Mouse (Mus musculus): ENCODE measurements around the gene Pabpn1l.

DNA sequence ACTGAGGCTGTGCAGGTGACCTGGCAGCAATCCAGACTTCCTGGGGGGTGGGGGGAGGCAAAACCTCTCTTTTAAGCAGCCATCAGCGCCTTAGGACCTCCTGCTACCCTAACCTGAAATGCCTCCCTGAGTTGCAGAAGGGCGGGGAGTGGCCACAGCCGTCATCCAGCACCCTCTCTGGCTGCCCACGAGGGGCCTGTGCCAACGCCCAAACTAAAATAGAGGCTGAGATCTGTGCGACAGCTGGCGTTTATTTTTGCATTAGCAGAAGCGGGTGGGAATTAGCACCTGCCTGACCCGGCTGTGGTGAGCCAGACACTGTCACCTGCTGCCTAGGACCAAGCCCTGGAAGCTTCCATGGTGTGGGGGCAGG is 14.2 kb upstream of the Pabpn1l start:
- TF ChIP-seq NANOG (IDR thresholded peaks at IDR 0.05; ENCODE audit: borderline replicate concordance, low read length) (no peak), CTCF (conservative IDR thresholded peaks at IDR 0.05; ENCODE audit: low read length) (no peak), POU5F1 (IDR thresholded peaks at IDR 0.05; ENCODE audit: borderline replicate concordance, low read length) (no peak)

All from E14TG2a.4 (cell line).